Mouse (Mus musculus) layer of hippocampus, adult 9-11 months (tissue): ENCODE results near the gene Dtx1.

Source experiments
- DNase-seq: peaks from one replicate; pipeline ENCODE4 v3.0.0; 2022

Dtx1 gene

DNA sequence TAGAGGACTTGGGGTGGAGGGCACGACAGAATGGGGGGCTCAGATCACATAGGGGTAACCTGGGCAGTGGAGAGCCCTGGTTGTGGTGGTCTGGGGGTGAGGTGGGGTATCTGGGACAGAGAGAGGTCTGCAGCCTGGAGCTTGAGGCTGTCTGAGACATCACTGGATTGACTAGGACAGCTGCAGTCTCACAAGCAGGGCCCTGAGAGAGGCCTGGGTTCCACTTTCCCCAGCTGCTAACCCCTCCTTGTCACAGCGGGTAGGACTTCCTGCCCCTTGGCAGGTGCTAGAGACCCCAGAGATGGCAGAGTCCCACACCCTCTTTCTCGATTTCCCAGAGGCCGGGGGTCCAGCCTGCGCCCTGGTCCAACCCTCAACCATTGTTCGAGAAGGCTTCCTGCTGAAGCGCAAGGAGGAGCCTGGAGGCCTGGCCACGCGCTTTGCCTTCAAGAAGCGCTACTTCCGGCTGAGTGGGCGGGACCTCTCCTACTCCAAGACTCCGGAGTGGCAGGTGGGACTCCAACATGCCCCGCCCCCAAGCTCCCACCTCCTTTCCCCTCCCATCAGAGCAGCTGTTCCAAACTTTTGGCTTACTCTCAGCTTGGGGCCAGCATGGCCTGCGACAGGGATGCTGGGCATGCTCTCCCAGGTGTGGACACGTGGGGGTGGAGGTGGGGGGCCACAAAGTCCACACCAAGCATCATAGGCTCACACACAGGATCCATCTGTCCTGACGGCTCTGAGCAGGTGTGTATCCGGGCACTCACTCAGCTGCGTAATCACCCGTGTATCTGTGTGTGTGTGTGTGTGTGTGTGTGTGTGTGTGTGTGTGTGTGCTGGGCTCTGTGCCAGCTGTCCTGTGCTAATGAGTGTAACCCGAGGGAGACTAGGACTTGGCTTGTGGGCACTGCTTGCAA, 37.2 kb downstream of the Dtx1 start:
- no peak for DNase-seq

DNA sequence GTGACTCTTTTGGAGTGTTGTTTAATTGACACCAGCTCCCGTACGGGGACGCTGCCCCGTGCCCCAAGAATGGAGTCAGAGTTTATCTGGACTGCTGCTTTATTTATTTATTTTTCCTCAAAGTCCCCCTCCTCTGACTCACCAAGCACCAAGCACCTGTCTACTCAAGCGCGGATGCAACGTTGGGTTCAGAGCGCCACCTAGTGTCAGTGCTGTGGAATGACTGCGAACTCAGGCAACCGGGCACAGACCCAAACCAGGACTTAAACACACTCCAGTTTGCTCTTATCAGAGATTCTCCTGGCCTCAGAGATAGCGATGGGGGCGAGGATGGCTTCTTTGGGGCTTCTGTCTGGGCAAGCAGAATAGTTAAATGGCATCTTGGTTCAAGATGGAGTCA, 38.1 kb downstream of the Dtx1 start:
- DNase-seq = peak; percentile 71

DNA sequence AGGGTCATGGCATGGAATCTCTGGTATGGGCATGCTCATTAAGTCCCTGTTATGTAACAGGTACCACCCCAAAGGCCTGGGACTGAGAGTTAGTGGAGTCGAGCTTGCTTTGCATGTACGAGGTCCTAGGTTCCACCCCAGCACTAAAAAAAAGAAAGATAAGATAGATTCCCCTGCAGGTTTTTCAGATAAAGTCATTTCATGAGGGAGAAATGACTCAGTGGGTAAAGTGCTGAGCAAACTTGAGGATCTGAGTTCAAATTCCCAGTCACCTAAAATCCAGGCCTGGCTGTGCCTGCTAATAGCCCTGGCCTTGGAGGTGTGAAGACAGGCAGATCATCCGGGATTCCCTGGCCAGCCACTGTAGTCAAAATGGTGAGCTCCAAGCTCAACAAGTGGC, 39.9 kb downstream of the Dtx1 start:
- no peak for DNase-seq

DNA sequence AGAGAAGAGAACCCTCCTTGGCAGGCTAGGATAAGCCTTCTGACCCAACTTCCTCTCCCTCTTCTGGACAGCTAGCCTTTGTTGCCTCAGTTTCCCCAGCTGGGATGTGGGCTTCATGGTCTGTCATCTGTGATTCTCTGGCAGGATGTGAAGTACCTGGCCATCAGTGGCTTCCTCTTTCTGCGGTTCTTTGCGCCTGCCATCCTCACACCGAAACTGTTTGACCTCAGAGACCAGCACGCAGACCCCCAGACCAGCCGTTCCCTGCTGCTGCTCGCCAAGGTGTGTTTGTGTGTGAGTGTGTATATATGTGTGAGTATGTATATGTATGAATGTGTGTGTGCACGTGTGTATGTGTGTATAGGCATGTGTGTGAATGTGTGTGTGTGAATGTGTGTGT, 41.6 kb downstream of the Dtx1 start:
- DNase-seq = no peak

DNA sequence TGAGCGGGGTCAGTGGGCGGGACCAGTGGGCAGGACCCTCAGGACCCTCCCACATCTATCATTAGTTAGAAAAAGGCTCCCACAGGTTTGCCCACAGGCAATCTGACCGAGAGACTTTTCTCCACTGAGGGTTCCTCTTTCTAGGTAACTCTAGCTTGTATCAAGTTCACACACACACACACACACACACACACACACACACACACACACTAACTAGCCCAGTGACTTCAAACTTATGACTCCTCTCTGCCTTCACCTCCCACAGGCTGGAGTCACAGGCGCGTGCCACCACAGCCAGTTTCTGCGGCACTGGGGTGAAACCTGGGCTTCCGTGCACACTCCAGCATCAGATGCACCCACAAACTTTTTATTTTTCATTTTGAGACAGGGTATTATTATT, 43.0 kb downstream of the Dtx1 start:
- DNase-seq = no peak

DNA sequence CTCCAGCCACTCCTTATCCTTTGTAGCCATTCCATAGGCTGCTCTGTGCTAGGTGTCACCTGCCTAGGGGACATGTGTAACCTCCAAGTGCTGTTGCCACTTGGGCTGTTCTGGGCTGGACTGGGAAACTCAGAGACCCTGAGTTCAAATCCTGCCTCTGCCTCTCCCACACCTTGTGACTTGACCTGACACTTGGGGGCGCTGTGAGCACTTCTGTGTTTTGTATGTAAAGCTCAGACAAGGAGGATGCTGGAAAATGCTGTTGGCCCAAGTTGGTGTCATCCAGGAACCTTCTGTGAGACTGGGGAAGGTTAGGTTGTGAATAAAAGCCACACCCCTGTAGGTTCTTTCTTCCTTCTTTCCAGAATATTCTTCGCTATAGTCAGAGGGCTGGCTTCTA, 46.8 kb downstream of the Dtx1 start:
- no peak for DNase-seq

DNA sequence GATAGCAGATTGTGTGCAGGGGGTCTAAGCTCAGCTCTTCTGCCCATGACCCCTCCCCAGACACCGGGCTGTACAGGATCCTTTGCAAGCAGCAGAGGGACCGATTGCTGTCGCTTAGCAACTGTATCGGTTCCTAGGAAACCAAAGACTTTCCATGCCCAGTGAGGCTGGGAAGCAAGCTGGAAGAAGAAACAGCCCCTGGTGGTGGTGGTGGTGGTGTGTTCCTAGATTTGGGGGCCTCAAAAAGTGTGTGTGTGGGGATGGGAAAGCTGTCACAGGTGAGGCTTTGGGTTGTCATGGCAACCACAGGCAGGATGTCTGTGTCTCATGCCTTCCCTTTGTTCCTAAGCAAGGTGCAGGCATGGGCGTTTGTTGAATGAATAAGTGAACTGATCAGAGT, 50.9 kb downstream of the Dtx1 start:
- DNase-seq = peak; percentile 76

DNA sequence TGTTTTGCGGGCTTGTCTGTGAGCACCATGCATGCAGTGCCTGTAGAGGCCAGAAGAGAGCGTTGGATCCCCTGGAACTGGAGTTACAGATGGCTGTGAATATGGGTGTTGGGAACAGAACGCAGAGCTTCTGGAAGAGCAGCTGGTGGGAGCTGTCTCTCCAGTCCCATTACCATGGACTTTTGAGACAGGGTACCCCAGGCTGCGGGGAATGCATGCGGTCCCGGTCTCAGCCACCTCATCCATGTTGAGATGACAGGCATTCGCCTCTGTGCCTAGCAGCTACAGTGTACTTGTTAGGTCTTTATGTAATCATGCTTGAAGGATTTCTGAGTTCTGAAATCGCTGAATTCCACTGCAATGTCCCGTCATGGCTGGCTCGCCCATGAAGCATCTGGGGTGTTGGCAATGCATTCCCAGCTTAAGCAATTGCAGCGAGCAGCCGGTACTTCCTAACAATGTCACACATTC, 55.4 kb downstream of the Dtx1 start:
- DNase-seq = peak; percentile 87

DNA sequence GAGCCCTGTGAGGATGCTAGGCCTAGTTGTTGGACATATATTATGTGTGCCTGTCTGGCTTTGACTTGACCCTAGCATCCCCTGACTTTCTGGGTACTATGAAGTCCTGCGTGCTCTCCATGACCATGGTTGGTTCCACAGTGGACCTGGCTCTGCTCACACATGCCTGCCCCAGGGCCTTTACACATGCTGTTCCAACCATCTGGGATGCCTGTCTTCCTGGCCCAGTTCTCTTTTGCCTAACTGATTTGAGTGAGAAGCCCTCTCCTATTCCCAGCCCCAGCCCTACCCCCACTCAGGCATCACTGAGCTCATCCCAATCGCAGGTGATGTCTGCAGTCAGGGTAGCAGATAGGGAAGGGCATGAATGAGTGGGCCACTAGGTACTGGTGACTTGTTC, 57.9 kb downstream of the Dtx1 start:
- DNase-seq = no peak

DNA sequence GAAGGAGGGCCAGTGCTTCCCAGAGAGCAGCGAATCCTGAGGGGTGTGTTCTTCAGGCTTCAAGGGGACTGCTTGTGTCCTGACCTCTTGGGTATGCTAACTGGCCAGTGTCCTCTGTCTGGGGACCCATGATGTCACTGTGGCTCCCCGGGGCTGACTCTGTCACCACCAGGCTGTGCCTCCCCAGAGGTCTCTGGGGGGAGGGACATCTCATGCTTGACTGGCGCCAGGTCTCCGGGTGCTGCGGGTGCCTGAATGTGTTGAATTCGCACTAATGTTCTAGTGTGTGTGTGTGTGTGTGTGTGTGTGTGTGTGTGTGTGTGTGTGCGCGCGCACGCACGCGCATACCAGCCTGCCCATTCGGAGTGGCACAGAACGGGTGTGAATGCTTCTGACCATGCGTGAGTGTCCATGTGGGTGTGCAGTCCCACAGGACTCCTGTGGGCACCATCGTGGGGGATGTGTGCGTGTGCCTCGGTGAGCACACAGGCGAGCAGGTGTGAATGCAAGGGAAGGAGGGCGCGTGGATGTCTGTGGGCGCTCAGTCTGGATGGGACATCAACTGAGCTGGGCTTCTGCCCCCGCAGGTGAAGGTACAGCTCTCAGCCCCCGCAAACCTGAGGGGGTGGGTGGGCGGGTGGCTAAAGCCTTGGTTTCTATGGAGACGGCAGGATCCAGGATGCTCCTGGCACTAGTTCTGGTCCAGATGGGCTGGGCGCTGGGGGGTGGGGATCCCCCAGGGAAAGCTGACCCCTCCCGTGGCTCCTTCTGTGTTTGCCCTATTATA, 58.6 kb downstream of the Dtx1 start:
- DNase-seq = peak; percentile 70

DNA sequence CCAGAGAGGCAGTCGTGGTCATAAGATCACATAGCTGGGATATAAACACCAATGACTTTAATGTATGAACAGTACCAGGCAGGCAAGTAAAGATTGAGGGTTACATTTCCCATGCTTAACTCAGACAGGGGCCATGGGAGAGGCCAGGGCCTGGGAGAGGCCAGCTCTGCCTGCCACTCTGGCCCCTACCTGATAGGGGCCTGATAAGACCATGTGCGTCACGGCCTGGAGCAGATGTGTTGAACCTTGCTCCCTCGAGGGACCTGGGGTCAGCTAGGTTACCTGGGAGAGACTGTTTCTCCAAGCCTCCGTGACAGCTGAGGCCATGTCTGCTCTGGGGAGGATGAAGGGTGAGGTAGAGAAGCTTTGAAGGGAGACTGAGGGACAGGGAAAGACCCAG, 60.5 kb downstream of the Dtx1 start:
- DNase-seq = no peak

DNA sequence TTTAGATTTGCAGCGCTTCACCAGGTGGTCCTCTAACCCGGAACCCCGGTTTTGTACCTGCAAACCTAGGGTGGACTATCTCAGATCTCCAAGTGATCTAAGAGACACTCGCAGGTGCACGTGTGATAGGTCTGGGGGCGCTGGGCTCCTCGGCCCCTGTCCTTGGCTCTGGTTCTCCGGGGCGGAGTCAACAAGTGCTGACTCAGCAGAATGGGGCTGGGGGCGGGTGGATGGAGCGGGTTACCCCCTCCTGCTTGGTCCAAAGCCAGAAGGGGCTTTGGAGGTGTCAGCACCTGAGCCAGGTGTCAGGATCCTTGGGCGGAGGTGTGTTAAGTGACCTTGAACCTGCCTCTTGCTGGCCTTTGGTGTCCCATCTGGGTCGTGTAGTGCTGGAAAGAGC, 61.8 kb downstream of the Dtx1 start:
- DNase-seq = no peak

DNA sequence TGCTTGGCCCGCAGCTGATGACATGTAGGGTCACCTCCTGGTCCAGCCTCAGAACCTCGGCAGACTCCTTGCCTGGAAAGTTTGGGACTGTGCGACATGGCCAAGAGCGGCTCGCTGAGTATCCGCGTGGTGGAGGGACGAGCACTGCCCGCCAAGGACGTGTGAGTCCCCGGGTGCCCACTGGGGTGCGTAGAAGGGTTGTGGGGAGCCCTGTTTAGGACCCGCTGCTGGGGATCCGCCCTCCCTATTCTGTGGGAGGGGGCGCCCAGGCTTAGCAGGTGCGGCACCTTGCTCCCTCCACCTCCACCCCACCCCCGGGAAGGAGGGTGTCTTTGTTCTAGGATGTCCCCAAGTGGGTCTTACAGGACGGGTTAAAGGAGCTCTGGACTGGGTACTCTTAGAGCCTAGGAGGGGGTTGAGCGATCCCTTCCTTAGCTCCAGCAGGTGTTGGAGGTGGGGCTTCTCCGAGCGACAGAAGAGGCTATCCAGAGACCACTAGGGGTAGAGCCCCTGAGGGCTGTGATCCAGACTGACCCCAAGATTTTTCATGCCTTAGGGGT, 62.3 kb downstream of the Dtx1 start:
- no peak for DNase-seq

DNA sequence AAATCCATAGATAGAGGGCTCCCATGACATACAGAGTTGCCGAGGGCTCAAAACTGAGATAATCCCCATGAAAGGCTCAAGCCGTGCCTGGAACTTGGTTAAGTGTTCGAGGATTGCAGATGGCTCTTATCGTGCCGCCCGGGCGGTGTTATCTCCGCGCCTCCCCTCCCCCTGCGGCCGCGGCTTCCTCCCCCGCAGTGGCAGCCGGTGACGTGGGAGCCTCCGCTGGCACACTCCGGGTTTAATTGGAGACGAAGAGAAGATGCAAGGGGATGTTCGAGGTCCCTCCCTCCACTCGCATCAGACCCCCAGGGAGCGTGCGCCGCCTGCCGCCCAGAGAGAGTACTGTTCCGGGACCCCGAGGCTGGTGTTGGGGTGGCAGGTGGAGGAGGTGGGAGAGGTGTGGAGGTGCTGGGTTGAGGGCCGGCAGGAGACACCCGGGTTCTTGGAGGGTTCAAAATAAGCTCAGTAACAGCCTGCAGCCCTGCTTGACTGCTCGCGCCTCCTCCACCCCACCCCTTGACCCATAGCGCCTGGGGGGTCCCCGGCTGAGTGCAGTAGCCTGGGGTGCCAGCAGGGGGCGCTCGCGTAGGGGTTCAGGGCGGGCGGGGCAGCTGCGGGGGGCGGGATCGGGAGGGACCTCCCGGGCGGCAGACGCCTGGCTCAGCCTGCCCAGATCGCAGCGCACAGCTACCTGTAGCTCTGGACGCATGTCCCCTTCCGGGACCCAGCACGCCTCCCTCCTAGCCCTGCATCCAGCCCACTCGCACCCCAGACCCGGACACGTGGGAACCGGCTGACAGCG, 63.0 kb downstream of the Dtx1 start, which contains the start of gene Rasal1:
Gene Rasal1 (plus strand): TSS at position 244 of the 805 bp plus-strand sequence.
- peak; percentile 88 for DNase-seq

DNA sequence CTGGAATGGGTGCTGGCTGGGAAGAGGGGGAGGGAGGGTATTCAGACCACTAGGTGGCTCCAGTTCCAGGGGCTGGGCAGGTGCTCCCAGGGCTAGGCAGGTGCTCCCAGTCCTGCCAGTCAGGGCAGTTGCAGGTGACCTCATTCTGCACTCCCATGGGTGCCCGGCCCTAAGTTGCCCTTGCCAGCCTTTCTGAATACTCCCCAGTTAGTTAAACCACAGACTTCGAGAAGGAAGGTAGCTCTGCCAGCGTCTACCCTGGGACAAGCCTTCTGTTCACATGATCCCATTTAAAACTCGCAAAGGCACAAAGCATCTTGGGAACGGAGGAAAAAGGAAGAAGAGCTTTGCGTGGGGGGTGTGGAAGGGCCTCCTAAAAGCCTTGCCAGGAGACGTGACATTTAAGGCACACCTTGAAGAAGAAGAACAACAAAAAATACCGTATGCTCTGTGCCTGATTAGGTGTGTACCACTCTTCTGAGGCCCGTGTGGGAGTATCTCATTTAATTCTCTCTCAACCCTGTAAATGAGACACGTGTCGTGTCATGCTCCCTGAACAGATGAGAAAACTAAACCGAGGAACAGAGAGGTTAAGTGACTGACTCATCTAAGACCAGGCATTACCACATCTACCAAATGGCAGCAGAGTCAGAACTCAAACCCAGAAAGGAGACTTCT, 63.8 kb downstream of the Dtx1 start:
- DNase-seq = peak; percentile 61

DNA sequence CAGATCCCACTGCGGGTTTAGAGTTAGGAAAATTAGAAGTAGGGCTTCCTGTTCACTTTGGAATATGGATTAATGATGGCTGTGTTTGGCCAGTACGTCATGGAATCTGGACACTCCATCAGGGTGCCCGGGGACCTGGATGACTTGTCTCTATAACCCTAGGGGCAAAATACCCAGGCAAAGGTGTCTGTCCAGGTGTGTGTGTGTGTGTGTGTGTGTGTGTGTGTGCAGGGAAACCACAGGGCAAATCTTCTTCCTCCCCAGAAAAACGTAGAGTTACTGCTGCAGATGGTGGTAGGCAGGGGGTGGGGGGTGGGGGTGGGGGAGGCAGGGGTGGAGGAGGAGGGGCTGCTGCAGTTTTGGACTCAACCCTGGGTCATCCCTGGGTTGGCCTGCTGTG, 64.4 kb downstream of the Dtx1 start:
- no peak for DNase-seq

DNA sequence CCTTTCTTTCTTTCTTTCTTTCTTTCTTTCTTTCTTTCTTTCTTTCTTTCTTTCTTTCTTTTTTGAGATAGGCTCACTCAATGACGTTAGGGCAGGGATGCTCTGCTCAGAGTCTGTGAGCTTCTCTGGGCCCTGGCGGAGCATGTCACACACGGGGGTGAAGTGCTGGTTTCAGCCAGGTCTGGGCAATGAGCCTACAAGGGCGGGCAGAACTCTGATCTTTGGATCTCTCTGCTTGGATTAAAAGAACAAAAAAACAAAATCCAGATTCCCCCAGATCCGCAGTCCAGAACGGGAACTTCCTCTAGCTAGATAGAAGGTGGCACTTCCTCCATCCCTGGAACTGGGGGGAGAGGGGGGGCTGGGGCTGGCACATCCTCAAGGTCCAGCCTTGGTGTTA, 65.9 kb downstream of the Dtx1 start:
- no peak for DNase-seq

DNA sequence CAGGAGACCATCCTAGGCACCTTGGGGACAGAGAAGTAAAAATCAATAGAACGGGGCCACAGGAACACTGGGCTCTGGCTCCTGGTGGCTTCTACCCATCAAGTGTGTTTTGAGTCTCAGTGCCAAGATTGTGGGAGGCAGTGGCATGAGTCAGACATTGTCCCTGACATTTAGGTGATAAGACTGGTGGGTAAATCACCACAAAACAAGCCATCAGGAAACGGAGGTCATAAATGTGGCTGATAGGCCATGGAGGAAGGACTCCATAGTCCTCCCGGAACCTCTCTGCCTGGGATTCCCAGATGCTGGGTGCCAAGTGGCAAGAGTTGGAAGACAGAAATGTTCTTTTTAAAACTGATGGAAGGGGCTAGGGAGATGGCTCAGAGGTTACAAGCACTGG, 67.5 kb downstream of the Dtx1 start:
- no peak for DNase-seq

DNA sequence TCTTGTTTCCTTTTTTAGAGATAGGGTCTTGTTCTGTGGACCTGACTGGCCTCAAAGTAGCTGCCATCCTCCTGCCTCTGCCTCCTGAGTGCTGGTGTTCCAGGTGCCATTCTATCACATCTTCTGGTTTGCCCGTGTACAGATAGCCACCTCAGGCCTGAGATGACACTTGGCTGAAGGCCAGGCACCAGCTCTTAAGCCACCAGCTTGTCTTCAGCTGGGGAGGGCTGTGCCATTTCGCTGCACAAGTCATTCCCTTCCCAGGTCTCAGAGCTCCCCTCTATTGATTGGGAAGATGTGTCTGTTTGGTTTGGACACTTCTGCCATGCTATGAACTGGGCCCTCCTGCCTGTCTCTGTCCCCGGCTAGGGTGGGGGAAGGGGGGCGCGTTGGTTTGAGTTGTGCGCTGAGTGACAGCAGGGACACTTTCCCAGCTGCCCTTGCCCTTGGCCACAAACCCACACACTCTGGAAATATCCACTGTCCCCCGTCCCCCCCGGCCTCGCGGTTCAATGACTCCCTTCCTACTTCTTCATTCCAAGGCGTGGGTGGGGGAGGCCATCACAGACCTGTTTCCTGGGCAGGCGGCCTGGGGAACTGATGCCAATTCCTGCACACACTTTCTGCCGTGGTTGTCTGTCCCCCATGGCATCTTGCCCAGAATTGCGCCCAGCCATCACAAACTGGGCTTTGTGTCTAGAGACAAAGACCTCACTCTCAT, 68.2 kb downstream of the Dtx1 start:
- peak; percentile 77 for DNase-seq

DNA sequence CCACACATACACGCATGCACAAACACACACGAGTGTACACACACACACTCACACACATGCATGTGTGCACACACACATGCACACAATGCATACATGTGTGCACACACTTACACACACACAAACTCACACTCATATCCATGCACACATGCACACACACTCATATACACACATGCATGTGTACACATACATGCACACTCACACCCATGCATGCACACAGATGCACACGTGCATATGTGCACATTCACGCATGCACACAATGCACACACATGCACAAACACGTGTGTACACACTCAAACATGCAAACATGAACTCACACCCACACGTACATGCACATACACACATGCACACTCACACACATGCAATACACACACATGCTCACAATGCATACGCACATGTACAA, 71.6 kb downstream of the Dtx1 start:
- DNase-seq = no peak

DNA sequence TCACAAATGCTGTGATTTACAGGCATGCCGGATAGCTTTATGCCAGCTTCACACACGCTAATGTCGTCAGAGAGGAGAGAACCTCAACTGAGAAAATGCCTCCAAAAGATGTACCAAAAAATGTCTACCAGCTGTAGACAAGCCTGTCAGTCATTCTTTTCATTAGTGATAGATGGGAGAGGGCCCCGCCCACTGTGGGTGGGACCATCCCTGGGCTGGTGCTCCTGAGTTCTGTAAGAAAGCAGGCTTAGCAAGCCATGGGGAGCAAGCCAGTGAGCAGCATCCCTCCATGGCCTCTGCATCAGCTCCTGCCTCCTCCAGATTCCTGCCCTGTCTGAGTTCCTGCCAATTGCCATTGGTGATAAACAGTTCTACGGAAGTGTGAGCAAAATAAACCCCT, 76.1 kb downstream of the Dtx1 start:
- no peak for DNase-seq

DNA sequence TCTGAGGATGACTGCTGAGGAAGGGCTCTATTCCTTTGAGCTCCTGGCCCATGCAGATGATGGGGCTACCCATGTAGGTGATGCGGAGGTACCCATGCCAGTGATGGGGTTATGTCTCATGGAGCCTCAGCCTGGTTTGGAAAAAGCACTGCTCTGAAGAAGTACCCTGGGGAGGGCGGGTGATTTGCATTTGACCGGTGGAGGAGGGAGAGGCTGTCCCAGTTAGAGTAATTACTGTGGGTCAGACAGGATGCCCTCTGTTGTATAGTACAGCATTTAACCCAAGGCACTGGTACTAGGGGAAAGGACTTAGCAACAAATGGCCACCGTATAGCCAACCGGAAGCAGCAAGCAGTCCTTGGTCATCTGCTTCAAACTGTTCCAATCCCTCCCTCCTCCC, 76.9 kb downstream of the Dtx1 start:
- DNase-seq = no peak
